Mouse (Mus musculus) ES-E14 (cell line): ENCODE measurements around the gene Trim10.

Experiments
- HCFC1 ChIP-seq: IDR thresholded peaks from 2 replicates; pipeline ENCODE4 v1.6.1; 2012; ENCODE audit warnings: low read length, inconsistent platforms, borderline replicate concordance; ENCODE audit not compliant: insufficient read depth
- MAFK ChIP-seq: IDR thresholded peaks from 2 replicates; pipeline ENCODE4 v1.6.1; 2014; ENCODE audit warnings: mild to moderate bottlenecking, low read depth, low read length, inconsistent platforms; ENCODE audit not compliant: insufficient read depth
- ZC3H11A ChIP-seq: IDR thresholded peaks from 2 replicates; pipeline ENCODE4 v1.6.1; 2012; ENCODE audit warnings: low read depth, mild to moderate bottlenecking, inconsistent platforms, low read length, borderline replicate concordance
- ZNF384 ChIP-seq: IDR thresholded peaks from 2 replicates; pipeline ENCODE4 v1.6.1; 2012; ENCODE audit warnings: low read depth, low read length, inconsistent platforms

DNA sequence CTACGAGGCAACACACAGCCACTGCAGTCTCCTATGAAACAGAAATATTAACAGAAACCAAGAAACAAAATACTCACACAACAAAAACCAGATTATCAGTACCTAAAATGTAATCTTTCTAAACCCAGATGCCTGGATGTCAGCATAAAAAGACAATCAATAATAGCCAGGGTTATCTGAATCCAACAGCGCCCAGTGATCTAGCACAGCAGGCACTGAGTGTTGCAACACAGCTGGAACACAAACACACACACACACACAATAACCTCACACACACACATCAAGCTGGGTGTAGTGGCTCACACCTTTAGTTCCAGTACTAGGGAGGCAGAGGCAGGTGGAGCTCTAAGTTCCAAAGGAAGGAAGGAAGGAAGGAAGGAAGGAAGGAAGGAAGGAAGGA is 40.9 kb upstream of the Trim10 start:
- TF ChIP-seq ZNF384, result no peak
- TF ChIP-seq HCFC1, result no peak
- TF ChIP-seq MAFK, result no peak
- no peak for TF ChIP-seq ZC3H11A
